Mouse (Mus musculus) ES-Bruce4 (cell line): ENCODE measurements at regions not wholly inside any gene's neighbourhood (a gene's known extent, or its start where the extent isn't known, plus 50 kb on each side); places are given as distances from the start of the nearest gene placed in this dataset.

Source experiments
- CTCF ChIP-seq: IDR thresholded peaks from one replicate; pipeline ENCODE4 v1.8.1; 2011; ENCODE audit warnings: low read depth, low read length
- EP300 ChIP-seq: IDR thresholded peaks from 2 replicates; pipeline ENCODE4 v1.6.1; 2011; ENCODE audit warnings: low read depth, low read length; ENCODE audit not compliant: insufficient read depth
- POLR2A ChIP-seq: IDR thresholded peaks from one replicate; pipeline ENCODE4 v1.8.1; 2011; ENCODE audit warnings: low read length; ENCODE audit not compliant: insufficient read depth

DNA sequence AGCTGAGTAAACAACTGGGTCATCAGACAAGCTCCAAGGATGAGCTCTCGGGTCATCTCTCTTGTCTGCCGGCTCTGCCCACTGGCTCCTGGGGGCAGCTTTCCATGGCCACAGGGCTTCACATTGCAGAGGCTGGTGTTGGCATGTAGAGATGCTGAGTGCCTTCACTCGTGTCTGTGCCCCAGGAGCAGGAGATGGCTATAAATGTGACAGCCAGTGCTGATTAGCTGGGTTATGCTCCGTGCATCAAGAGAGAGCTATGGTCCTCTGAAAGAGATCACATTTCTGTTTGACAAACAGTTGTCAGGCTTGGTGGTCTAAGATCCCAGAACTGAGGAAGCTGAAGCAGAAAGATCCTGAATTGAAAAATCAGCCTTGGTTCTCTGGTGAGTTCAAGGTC, 795.4 kb upstream of the Car8 start:
- TF ChIP-seq CTCF: no peak
- no peak for TF ChIP-seq POLR2A
- no peak for TF ChIP-seq EP300
